Mouse (Mus musculus): ENCODE results near the gene Cldn13. TPM values are rescaled to one million over a fixed set of nuclear protein-coding genes. Genes with fewer than 3 reads are reported as not detected.
A peak's percentile ranks its signal among the peaks of the same experiment; 100 is the strongest.

Cldn13 gene
- total and polyA plus RNA-seq, 3 experiments, result 0.10 TPM; not detected in 2

DNA sequence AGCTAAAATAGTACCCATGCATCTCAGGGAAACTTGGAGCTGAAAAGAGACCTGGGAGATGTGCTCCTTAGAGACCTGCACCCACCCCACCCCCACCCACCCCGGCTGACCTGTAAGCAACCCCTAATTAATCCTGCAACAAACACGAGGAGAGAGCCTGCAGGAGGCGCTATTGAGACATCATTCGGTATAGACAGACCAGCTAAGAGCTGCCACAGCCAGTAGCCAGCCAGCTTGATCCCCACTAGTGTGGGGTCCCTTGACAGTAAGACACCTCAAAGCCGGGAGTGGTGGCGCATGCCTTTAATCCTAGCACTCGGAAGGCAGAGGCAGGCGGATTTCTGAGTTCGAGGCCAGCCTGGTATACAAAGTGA is 17.6 kb upstream of the Cldn13 start:
- Histone ChIP-seq H3K79me2 (replicated peaks; ENCODE audit: control insufficient read depth, insufficient read depth, low read length) (no peaks in the 10 kb centered on the region), H3K4me1 (ENCODE audit: control insufficient read depth, insufficient read depth, low read length) (no peaks in the 10 kb centered on the region), H3K27me3 (ENCODE audit: control insufficient read depth, insufficient read depth, low read length) (no peaks in the 10 kb centered on the region), H3K27ac (no peak overlapping the region; the same call in 1 of the 2 replicates), H3K36me3 (ENCODE audit: control insufficient read depth, insufficient read depth, low read length) (no peaks in the 10 kb centered on the region), H3K9ac (ENCODE audit: low read depth, low read length) (no peak overlapping the region), H3K4me3 (peak overlapping the region; percentile 74)
- WGBS, result 43% methylated on average over 9 of the region's 9 CpGs
- peak; percentile 47 to 53 for DNase-seq
- intact Hi-C loops (cut with DNase I), result loop anchor here (2.0 kb wide), 1 partner anchor 32 kb away; no protein-coding TSS in a partner anchor
- TF ChIP-seq EP300 (IDR thresholded peaks at IDR 0.05; ENCODE audit: insufficient read depth, low read depth, low read length), result no peak
- TF ChIP-seq CTCF (IDR thresholded peaks at IDR 0.05), result peak; percentile 56
- TF ChIP-seq POLR2A (IDR thresholded peaks at IDR 0.05; ENCODE audit: insufficient read depth, low read depth, low read length), result no peak

DNA sequence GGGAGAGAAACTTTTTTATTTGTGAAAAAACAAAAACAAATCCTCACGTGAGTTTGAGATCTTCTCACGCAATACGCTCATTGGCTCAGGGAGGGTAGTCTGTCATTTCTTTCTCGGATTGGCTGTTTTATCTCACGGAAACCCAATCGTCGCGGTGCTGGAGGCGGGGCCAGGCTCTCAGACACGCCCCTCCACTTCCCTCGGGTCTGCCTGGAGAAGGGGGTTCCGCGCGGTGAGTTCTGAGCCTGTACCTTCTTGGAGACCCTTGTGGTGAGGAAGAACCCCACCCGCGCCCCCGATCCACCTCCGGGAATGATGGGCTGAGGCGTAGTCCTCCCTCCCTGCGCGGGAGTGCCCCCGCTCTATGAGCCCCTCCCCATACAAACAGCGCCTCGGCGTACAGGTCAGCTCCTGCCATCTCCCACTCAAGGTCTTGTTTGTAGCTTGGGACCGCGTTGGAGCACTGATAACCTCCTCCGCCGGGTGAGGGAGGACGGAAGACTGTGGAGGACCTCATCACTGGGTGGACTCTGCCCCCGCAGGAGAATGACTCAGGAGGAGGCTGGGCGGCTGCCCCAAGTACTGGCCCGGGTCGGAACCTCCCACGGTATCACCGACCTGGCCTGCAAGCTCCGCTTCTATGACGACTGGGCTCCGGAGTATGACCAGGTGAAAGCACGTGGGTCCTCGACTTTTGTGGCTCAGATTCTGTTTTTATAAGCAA is 17.0 kb upstream of the Cldn13 start, which contains the start of gene Mettl27:
Gene Mettl27, plus strand, starts transcription at position 190 of the 724 bp plus-strand sequence.
- DNase-seq, result peak; percentile 86 to 91
- intact Hi-C loops (cut with DNase I), result loop anchor here (2.0 kb wide), 1 partner anchor 32 kb away; no protein-coding TSS in a partner anchor
- TF ChIP-seq CTCF (IDR thresholded peaks at IDR 0.05), result no peak
- no peak for TF ChIP-seq EP300 (IDR thresholded peaks at IDR 0.05; ENCODE audit: insufficient read depth, low read depth, low read length)
- no peak for TF ChIP-seq POLR2A (IDR thresholded peaks at IDR 0.05; ENCODE audit: insufficient read depth, low read depth, low read length)
- Histone ChIP-seq H3K79me2 (replicated peaks; ENCODE audit: control insufficient read depth, insufficient read depth, low read length) (no peaks in the 10 kb centered on the region), H3K4me1 (ENCODE audit: control insufficient read depth, insufficient read depth, low read length) (no peaks in the 10 kb centered on the region), H3K9ac (ENCODE audit: low read depth, low read length) (peak within 1 kb of the TSS; percentile 82), H3K27ac (peak within 1 kb of the TSS; percentile 78), H3K27me3 (ENCODE audit: control insufficient read depth, insufficient read depth, low read length) (no peaks in the 10 kb centered on the region), H3K36me3 (ENCODE audit: control insufficient read depth, insufficient read depth, low read length) (no peaks in the 10 kb centered on the region), H3K4me3 (peak within 1 kb of the TSS; percentile 74)
- WGBS, result under 1% methylated on average over 41 of the region's 41 CpGs

DNA sequence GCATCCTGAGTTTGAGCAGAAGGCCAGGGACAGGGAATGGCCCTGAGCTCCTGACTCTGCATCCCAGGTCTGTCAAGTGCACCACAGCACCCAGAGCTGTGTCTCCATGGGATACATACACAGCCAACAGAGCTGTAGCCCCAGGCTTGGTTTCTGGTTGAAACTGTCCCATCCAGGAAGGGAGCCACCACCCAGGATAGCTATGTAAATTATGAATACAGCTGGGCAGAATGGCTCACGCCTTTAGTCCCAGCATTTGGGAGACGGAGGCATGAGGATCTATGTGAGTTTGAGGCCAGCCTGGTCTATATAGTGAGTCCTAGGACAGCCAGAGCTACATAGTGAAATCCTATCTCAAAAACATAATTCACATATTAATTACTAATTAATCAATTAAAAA is 14.7 kb upstream of the Cldn13 start:
- DNase-seq, result no peak
- Histone ChIP-seq H3K27ac (no peak overlapping the region), H3K36me3 (ENCODE audit: control insufficient read depth, insufficient read depth, low read length) (no peaks in the 10 kb centered on the region), H3K79me2 (replicated peaks; ENCODE audit: control insufficient read depth, insufficient read depth, low read length) (no peaks in the 10 kb centered on the region), H3K4me3 (no peak overlapping the region), H3K9ac (ENCODE audit: low read depth, low read length) (no peak overlapping the region), H3K27me3 (ENCODE audit: control insufficient read depth, insufficient read depth, low read length) (no peaks in the 10 kb centered on the region), H3K4me1 (ENCODE audit: control insufficient read depth, insufficient read depth, low read length) (no peaks in the 10 kb centered on the region)
- TF ChIP-seq CTCF (IDR thresholded peaks at IDR 0.05) (no peak), POLR2A (IDR thresholded peaks at IDR 0.05; ENCODE audit: insufficient read depth, low read depth, low read length) (no peak), EP300 (IDR thresholded peaks at IDR 0.05; ENCODE audit: insufficient read depth, low read depth, low read length) (no peak)
- intact Hi-C loops (cut with DNase I), result no loop called here
- 83% methylated on average over 2 of the region's 2 CpGs for WGBS

DNA sequence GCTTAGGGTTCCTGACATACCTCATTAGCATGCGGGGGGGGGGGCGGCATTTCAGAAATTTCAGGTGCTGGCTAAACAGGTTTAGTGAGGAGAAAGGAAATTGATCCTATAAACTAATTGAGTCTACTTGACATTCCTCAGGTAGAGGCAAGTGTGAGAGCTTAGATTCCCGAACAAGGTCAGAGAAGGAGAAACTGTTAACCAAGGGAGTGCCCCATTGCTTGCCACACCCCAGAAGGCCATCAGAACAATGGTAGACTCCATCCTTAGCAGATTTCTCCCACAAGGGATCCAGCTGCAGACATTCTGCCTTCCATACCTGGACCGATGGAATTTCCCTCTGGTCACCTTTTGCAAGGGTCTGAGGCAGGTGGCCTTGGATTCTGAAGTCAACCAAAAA is 11.4 kb upstream of the Cldn13 start:
- Histone ChIP-seq H3K4me3 (no peak overlapping the region), H3K79me2 (replicated peaks; ENCODE audit: control insufficient read depth, insufficient read depth, low read length) (no peaks in the 10 kb centered on the region), H3K9ac (ENCODE audit: low read depth, low read length) (no peak overlapping the region), H3K27ac (no peak overlapping the region), H3K27me3 (ENCODE audit: control insufficient read depth, insufficient read depth, low read length) (no peaks in the 10 kb centered on the region), H3K36me3 (ENCODE audit: control insufficient read depth, insufficient read depth, low read length) (no peaks in the 10 kb centered on the region), H3K4me1 (ENCODE audit: control insufficient read depth, insufficient read depth, low read length) (no peaks in the 10 kb centered on the region)
- WGBS, result 79% methylated on average over 4 of the region's 4 CpGs
- TF ChIP-seq EP300 (IDR thresholded peaks at IDR 0.05; ENCODE audit: insufficient read depth, low read depth, low read length) (no peak), POLR2A (IDR thresholded peaks at IDR 0.05; ENCODE audit: insufficient read depth, low read depth, low read length) (no peak), CTCF (IDR thresholded peaks at IDR 0.05) (no peak)
- no peak for DNase-seq
- intact Hi-C loops (cut with DNase I), result no loop called here

DNA sequence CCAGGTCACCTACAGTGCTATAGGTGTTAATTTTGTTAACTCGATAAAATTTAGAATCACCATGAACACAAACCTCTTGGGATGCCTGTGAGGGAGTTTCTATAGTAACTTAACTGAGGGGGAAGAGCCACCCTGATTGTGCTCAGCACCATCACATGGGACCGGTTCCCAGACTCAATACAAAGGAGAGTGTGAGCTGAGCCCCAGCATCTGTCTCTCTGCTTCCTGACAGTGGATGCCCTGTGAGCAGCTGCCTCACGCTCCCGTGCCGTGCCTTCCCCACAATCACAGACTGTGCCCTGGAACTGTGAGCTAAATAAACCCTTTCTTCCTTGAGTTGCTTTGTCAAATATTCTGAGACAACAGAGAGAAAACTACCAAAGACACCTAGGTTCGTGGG is 7.8 kb upstream of the Cldn13 start:
- Histone ChIP-seq H3K36me3 (ENCODE audit: control insufficient read depth, insufficient read depth, low read length) (no peaks in the 10 kb centered on the region), H3K79me2 (replicated peaks; ENCODE audit: control insufficient read depth, insufficient read depth, low read length) (no peaks in the 10 kb centered on the region), H3K4me1 (ENCODE audit: control insufficient read depth, insufficient read depth, low read length) (no peaks in the 10 kb centered on the region), H3K4me3 (no peak overlapping the region), H3K27ac (no peak overlapping the region), H3K9ac (ENCODE audit: low read depth, low read length) (no peak overlapping the region), H3K27me3 (ENCODE audit: control insufficient read depth, insufficient read depth, low read length) (no peaks in the 10 kb centered on the region)
- DNase-seq, result no peak
- intact Hi-C loops (cut with DNase I), result no loop called here
- 54% methylated on average over 6 of the region's 6 CpGs for WGBS
- TF ChIP-seq POLR2A (IDR thresholded peaks at IDR 0.05; ENCODE audit: insufficient read depth, low read depth, low read length) (no peak), EP300 (IDR thresholded peaks at IDR 0.05; ENCODE audit: insufficient read depth, low read depth, low read length) (no peak), CTCF (IDR thresholded peaks at IDR 0.05) (no peak)

DNA sequence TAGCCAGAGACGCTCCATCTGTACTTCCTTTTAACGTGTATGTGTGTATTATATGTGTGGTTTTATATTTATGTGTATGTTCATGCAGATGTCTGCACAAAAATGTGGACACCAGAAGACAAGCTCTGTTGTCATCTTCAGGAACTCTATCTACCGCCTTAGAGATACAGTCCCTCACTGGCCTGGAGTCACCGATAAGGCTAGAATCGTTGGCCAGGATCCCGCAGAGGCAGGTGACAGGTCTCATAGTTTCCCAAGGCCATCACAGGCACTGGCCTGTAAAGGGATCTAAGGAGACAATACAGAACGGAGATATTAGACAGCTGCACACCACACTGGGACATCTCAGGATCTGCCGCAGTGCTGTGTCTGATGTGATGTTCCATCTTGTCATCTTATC is 5.8 kb upstream of the Cldn13 start:
- intact Hi-C loops (cut with DNase I), result no loop called here
- Histone ChIP-seq H3K4me3 (no peak overlapping the region), H3K27me3 (ENCODE audit: control insufficient read depth, insufficient read depth, low read length) (no peaks in the 10 kb centered on the region), H3K9ac (ENCODE audit: low read depth, low read length) (no peak overlapping the region), H3K36me3 (ENCODE audit: control insufficient read depth, insufficient read depth, low read length) (no peaks in the 10 kb centered on the region), H3K4me1 (ENCODE audit: control insufficient read depth, insufficient read depth, low read length) (no peaks in the 10 kb centered on the region), H3K27ac (no peak overlapping the region), H3K79me2 (replicated peaks; ENCODE audit: control insufficient read depth, insufficient read depth, low read length) (no peaks in the 10 kb centered on the region)
- no peak for DNase-seq
- WGBS, result 86% methylated on average over 8 of the region's 8 CpGs
- TF ChIP-seq CTCF (IDR thresholded peaks at IDR 0.05), result no peak
- no peak for TF ChIP-seq POLR2A (IDR thresholded peaks at IDR 0.05; ENCODE audit: insufficient read depth, low read depth, low read length)
- no peak for TF ChIP-seq EP300 (IDR thresholded peaks at IDR 0.05; ENCODE audit: insufficient read depth, low read depth, low read length)
